Mouse (Mus musculus) splenic B cell, adult 2 months (primary cell): ENCODE data around the gene Sdhd.
"Not testable (repeated sequence)": the region's sequence is repeated elsewhere in the genome, so short reads cannot be mapped to it uniquely, and the experiment has no call there.

Experiments
- DNase-seq: peaks from one replicate; pipeline ENCODE4 v3.0.0-alpha.2; 2011; ENCODE audit warnings: low read depth, low spot score
- H3K27me3 ChIP-seq: 2 replicates; pipeline ENCODE4 v1.6.1; 2012; ENCODE audit warnings: mild to moderate bottlenecking, low read length, moderate library complexity, mixed read lengths; ENCODE audit not compliant: control insufficient read depth, poor library complexity, insufficient read depth, severe bottlenecking
- H3K36me3 ChIP-seq: 2 replicates; pipeline ENCODE4 v1.6.1; 2012; ENCODE audit warnings: mild to moderate bottlenecking, low read length, moderate library complexity, mixed read lengths; ENCODE audit not compliant: control insufficient read depth, poor library complexity, insufficient read depth, severe bottlenecking

Gene Sdhd

GRCm38 (mm10) chr9:50603189-50603997, at the start of gene Sdhd, which contains the start of gene Timm8b:
TSS of gene Sdhd (minus strand) at chr9:50603812.
TSS of gene Timm8b (plus strand) at chr9:50603910.
- no peaks in the 10 kb centered on the region for H3K27me3 ChIP-seq
- peak; percentile 97 for DNase-seq
- H3K36me3 ChIP-seq: peaks cover 5% of the 10 kb centered on the region

- no peak for DNase-seq
- no peaks in the 10 kb centered on the region for H3K27me3 ChIP-seq
- H3K36me3 ChIP-seq: peaks cover 1% of the 10 kb centered on the region
Measured at GRCm38 (mm10) chr9:50650503-50650902, 46.9 kb upstream of the Sdhd start.

- DNase-seq: no peak
- Histone ChIP-seq H3K27me3 (no peaks in the 10 kb centered on the region), H3K36me3 (no peaks in the 10 kb centered on the region; the same call in none of the 2 replicates)
Measured at GRCm38 (mm10) chr9:50646826-50647370, 43.3 kb upstream of the Sdhd start.

- Histone ChIP-seq H3K36me3 (peaks cover 3% of the 10 kb centered on the region), H3K27me3 (no peaks in the 10 kb centered on the region)
- DNase-seq: no peak
Measured at GRCm38 (mm10) chr9:50634270-50634669, 30.7 kb upstream of the Sdhd start.

- Histone ChIP-seq H3K27me3 (no peaks in the 10 kb centered on the region), H3K36me3 (peaks cover 3% of the 10 kb centered on the region; the same call in 1 of the 2 replicates)
- DNase-seq: peak; percentile 47
Measured at GRCm38 (mm10) chr9:50633059-50633458, 29.4 kb upstream of the Sdhd start.

- Histone ChIP-seq H3K36me3 (peaks cover 2% of the 10 kb centered on the region; the same call in 1 of the 2 replicates), H3K27me3 (no peaks in the 10 kb centered on the region)
- no peak for DNase-seq
Measured at GRCm38 (mm10) chr9:50632016-50632688, 28.5 kb upstream of the Sdhd start.

- H3K36me3 ChIP-seq, H3K27me3 ChIP-seq, DNase-seq: not testable (repeated sequence)
Measured at GRCm38 (mm10) chr9:50630903-50631302, 27.3 kb upstream of the Sdhd start.

GRCm38 (mm10) chr9:50617794-50618330, 14.2 kb upstream of the Sdhd start:
- Histone ChIP-seq H3K36me3 (peaks cover 4% of the 10 kb centered on the region; the same call in 1 of the 2 replicates), H3K27me3 (no peaks in the 10 kb centered on the region)
- no peak for DNase-seq

GRCm38 (mm10) chr9:50616766-50617603, 13.4 kb upstream of the Sdhd start, which contains the start of the genes Pih1d2 and Nkapd1:
TSS of gene Pih1d2 (plus strand) at chr9:50617321.
TSS of gene Nkapd1 (minus strand) at chr9:50617464.
- peak; percentile 94 for DNase-seq
- Histone ChIP-seq H3K36me3 (peaks cover 4% of the 10 kb centered on the region; the same call in 1 of the 2 replicates), H3K27me3 (no peaks in the 10 kb centered on the region)

GRCm38 (mm10) chr9:50616161-50616560, 12.5 kb upstream of the Sdhd start:
- peaks cover 4% of the 10 kb centered on the region; the same call in 1 of the 2 replicates for H3K36me3 ChIP-seq
- H3K27me3 ChIP-seq: no peaks in the 10 kb centered on the region
- no peak for DNase-seq

GRCm38 (mm10) chr9:50612115-50612514, 8.5 kb upstream of the Sdhd start:
- Histone ChIP-seq H3K27me3 (no peaks in the 10 kb centered on the region), H3K36me3 (peaks cover 6% of the 10 kb centered on the region; the same call in 1 of the 2 replicates)
- no peak for DNase-seq

GRCm38 (mm10) chr9:50604338-50604737, 726 bp upstream of the Sdhd start:
- Histone ChIP-seq H3K27me3 (no peaks in the 10 kb centered on the region), H3K36me3 (peaks cover 4% of the 10 kb centered on the region; the same call in 1 of the 2 replicates)
- DNase-seq: no peak

- peaks cover 4% of the 10 kb centered on the region; the same call in 1 of the 2 replicates for H3K36me3 ChIP-seq
- H3K27me3 ChIP-seq: no peaks in the 10 kb centered on the region
- DNase-seq: no peak
Measured at GRCm38 (mm10) chr9:50603998-50604324, 349 bp upstream of the Sdhd start.
